Mouse (Mus musculus): ENCODE measurements around the gene Mex3d.

The Mex3d gene

DNA sequence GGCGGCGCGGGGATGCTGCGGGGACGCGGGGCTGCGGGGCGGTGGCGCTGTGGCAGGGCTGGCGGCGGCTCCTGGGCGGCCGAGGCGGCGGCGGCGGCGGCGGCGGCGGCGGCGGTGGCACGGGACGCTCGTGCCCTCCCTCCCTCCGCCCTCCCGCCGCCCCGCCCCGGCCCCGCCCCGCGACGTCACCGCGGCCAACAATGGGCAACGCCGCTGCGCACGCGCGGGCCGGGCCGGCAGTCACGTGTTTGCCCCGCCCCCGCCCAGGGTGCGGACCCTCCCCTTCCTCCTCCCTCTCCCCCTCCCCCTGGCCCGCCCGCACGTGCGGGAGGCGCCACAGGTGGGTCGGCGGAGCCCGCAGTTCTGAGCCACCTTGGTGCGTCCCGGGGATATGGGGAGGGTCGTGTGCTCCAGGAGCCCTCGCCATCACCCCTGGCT, at the start of gene Mex3d:
TSS of gene Mex3d (minus strand) at position 138 of the 438 bp plus-strand sequence.
- DNase-seq, result peak; percentile 85 to 93

GRCm38 (mm10) chr10:80436276-80436675, 48.8 kb upstream of the Mex3d start:
- DNase-seq, result no peak

GRCm38 (mm10) chr10:80435764-80436163, 48.3 kb upstream of the Mex3d start:
- DNase-seq, result no peak

DNA sequence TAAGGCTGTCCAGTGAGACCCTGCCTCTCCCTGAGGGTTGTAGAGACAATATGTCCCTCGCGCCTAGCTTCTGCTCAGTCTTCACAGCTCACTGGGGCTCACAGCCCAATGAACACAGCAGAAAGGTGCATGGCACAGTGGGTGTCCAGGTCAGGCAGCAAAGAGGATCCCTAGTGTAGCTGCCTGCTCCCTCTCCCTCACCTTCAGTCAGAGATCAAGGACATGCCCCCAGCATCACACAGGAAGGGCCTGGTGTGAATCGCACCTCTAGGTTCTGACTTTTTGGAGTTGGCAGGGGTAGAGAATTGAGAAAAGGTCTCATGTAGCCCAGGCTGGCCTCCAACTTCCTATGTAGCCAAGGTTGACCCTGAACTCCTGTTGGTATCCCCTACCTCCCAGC, 47.4 kb upstream of the Mex3d start:
- no peak for DNase-seq

- DNase-seq, result no peak
Measured at GRCm38 (mm10) chr10:80434233-80434592, 46.8 kb upstream of the Mex3d start.

GRCm38 (mm10) chr10:80433513-80434232, 46.2 kb upstream of the Mex3d start, which contains the start of gene Tcf3:
Tcf3 (minus strand) TSS chr10:80433647.
- peak; percentile 94 to 96 for DNase-seq

DNA sequence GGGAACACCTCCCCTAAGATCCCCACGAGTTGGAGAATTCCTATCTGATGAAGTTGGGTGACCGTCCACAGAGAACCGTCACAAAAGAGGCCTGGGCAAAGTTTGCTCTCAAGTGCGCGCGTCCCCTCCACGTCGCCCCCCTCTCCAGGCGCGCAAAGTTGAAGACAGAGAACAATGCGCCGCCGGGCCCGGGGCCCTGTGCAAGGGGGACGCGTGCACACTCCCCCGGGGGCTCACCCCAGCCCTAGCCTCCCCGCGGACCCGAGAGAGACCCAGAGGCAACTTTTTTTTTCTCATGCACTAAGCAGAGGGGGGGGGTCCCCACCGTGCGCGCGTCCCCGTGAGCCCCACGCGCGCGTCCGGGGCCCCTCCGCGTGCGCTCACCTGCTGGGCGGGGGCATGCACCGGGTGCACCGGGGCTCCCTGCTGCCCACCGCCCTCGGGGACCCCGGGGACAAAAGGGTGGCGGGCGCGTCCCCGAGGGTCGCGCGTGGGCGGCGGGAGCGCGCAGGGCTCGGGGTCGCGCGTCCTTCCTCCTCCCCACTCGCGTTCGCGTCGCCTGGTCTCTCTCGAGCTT, 45.6 kb upstream of the Mex3d start:
- no peak for DNase-seq

- DNase-seq, result no peak
Measured at GRCm38 (mm10) chr10:80432387-80432785, 44.9 kb upstream of the Mex3d start.

- no peak for DNase-seq
Measured at GRCm38 (mm10) chr10:80431570-80432386, 44.3 kb upstream of the Mex3d start.

- DNase-seq, result no peak
Measured at GRCm38 (mm10) chr10:80430375-80430980, 43.0 kb upstream of the Mex3d start.

- no peak for DNase-seq
Measured at GRCm38 (mm10) chr10:80429800-80430199, 42.3 kb upstream of the Mex3d start.

DNA sequence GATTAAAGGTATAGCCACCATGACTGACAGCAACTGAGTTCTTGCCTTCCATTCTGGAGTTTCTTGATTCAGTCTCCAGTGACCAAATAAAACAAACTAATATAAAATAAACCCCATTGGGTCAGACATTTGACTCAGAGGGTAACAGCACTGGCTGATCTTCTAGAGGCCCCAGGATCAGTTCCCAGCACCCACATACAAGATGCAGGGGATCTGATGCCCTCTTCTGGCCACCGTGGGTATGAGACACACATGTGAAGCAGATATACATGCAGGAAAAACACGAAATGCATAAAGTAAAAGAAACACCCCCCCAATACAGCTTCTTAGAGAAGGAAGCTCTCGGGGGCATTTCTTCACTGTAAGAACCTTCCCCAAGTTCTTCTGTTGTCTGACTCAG, 37.6 kb upstream of the Mex3d start:
- DNase-seq, result no peak

DNA sequence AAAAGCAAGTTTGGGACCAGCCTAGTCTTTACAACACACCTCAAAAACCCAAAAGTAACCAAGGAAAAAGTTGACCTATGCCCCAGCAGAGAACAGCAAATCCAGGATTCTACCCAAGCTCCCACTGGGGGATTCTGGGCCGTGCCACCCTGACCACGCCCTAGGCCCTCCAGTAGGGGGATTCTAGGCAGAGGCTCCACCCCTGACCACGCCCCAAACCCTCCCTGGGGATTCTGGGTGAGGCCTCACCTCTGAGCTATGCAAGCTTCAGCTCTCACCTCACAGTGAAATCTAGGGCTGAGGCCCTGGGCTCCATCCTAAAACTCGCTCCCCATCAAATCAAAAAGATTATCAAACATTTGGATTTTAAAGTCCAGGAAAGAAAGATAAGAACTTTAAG, 36.1 kb upstream of the Mex3d start:
- DNase-seq, result no peak

- no peak for DNase-seq
Measured at GRCm38 (mm10) chr10:80421651-80422472, 34.4 kb upstream of the Mex3d start.

DNA sequence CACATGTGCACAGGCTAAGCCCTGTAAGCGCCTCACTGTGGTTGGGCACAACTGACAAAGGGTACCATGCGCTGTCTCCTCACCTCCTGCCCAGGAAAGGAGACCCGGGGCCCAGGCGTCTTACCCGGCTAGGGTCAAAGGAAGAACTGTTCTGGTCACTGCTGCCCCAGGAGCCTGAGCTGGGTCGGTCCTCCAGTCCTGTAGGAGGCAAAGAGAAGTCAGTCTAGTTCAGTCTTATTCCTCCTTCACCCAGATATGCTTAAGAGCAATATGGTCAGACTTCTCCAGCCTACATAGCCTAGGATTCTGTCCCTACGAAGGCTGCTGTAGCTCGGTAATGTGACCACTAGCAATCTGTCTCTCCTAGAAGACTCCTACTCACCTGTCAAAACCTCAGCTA, 33.7 kb upstream of the Mex3d start:
- no peak for DNase-seq

GRCm38 (mm10) chr10:80420729-80421128, 33.3 kb upstream of the Mex3d start:
- no peak for DNase-seq

DNA sequence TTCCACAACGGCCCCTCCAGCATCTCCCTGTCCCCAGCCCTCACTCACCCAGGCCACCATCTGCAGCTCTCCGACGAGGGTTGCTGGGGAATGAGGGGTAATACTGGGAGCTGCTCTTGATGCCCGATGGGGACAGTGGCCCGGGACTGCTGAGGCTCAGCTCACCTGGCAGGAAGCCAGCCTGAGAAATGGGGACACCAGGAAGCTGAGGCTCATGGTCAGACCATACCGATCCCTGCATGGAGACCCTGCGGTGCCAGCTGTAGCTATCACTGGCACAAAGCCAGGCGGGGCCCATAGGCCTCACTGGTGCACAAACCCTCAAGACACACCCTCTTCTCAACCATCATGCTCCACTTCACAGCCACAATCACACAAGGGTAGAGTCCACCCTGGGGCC, 32.0 kb upstream of the Mex3d start:
- peak; percentile 47 to 50 for DNase-seq

DNA sequence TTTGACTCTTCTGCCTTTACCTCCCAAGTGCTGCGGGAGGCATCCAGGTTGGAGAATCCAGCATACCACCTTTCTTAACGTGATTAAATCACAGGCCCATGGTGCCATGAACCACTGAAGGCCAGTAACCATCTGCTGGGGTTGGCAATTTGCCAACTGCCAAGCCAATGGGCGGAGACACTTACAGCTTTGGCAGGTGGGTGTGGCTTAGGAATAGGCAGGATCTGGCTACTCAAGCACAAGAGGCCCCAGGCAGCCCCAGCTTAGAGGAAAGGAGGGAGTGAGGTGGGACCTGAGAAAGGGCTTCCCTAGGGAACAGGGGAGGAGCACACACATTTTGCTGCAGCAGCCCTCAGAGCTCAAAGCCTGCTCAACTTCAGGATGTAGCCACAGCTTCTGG, 30.9 kb upstream of the Mex3d start:
- DNase-seq, result peak; percentile 83 to 87

- DNase-seq, result no peak
Measured at GRCm38 (mm10) chr10:80417841-80418240, 30.4 kb upstream of the Mex3d start.

DNA sequence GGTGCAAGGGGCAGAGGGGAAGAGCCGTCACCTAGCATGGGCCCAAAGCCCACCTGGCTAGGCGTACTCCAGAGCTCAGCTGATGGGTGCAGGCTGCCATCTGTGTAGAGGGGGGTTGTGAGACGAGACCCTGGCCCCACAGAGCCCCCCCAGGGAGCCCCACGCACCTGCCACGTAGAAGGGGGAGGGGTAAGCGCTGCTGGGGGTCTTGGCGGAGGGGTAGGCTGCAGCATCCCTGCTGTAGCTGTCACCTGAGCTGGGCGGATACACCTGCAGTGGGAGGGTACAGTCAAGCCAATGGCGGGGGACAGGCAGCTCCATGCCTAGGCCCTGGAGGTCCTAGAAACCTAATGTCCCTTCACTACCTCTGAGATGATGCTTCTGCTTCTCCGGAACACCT, 29.9 kb upstream of the Mex3d start:
- no peak for DNase-seq

DNA sequence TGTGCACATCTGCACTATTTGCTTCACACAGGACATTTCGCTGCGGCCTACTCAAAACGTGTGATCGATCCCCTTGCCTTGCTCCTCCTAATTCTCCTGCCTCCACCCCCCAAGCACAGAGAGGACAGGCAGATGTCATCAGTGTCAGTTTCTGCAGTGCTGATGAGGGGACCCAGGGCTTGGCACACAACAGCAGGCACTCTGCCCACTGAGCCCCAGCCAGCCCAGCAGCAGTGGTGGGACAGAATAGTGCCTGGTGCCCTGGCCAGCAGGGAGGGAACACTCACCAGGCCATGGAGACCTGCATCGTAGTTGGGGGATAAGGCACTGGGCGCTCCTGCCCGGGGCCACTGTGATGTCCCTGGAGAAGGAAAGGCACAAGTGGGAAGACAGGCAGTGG, 28.1 kb upstream of the Mex3d start:
- no peak for DNase-seq
